Mouse (Mus musculus): ENCODE results near the gene Bicd2.
A peak's percentile ranks its signal among the peaks of the same experiment; 100 is the strongest.

Bicd2 gene

GRCm38 (mm10) chr13:49326246-49327206 lies 14.9 kb upstream of the Bicd2 start:
- DNase-seq (ENCODE audit: low spot score): no peak

GRCm38 (mm10) chr13:49328101-49328500 lies 13.3 kb upstream of the Bicd2 start:
- no peak for DNase-seq (ENCODE audit: low spot score)

- DNase-seq (ENCODE audit: low spot score): no peak
Measured at GRCm38 (mm10) chr13:49333250-49333649, 8.1 kb upstream of the Bicd2 start.

GRCm38 (mm10) chr13:49335077-49335982 lies 6.1 kb upstream of the Bicd2 start:
- DNase-seq (ENCODE audit: low spot score): no peak

GRCm38 (mm10) chr13:49338893-49339546 lies 2.4 kb upstream of the Bicd2 start:
- DNase-seq (ENCODE audit: low spot score): peak; percentile 51

- no peak for DNase-seq (ENCODE audit: low spot score)
Measured at GRCm38 (mm10) chr13:49341831-49342722, 692 bp downstream of the Bicd2 start.

GRCm38 (mm10) chr13:49342723-49343100 lies 1.3 kb downstream of the Bicd2 start:
- DNase-seq (ENCODE audit: low spot score): no peak

- DNase-seq (ENCODE audit: low spot score): no peak
Measured at GRCm38 (mm10) chr13:49344567-49344966, 3.2 kb downstream of the Bicd2 start.

GRCm38 (mm10) chr13:49345476-49345875 lies 4.1 kb downstream of the Bicd2 start:
- DNase-seq (ENCODE audit: low spot score): peak; percentile 34

GRCm38 (mm10) chr13:49348522-49348921 lies 7.1 kb downstream of the Bicd2 start:
- DNase-seq (ENCODE audit: low spot score): no peak

GRCm38 (mm10) chr13:49349335-49349734 lies 8.0 kb downstream of the Bicd2 start:
- no peak for DNase-seq (ENCODE audit: low spot score)

- DNase-seq (ENCODE audit: low spot score): no peak
Measured at GRCm38 (mm10) chr13:49349836-49350505, 8.6 kb downstream of the Bicd2 start.

- no peak for DNase-seq (ENCODE audit: low spot score)
Measured at GRCm38 (mm10) chr13:49352581-49353159, 11.3 kb downstream of the Bicd2 start.

GRCm38 (mm10) chr13:49353422-49353821 lies 12.0 kb downstream of the Bicd2 start:
- DNase-seq (ENCODE audit: low spot score): no peak

- no peak for DNase-seq (ENCODE audit: low spot score)
Measured at GRCm38 (mm10) chr13:49353991-49354507, 12.7 kb downstream of the Bicd2 start.

GRCm38 (mm10) chr13:49355461-49356061 lies 14.2 kb downstream of the Bicd2 start:
- DNase-seq (ENCODE audit: low spot score): no peak

- no peak for DNase-seq (ENCODE audit: low spot score)
Measured at GRCm38 (mm10) chr13:49356090-49356489, 14.7 kb downstream of the Bicd2 start.

- DNase-seq (ENCODE audit: low spot score): no peak
Measured at GRCm38 (mm10) chr13:49357367-49358026, 16.1 kb downstream of the Bicd2 start.

GRCm38 (mm10) chr13:49358184-49358583 lies 16.8 kb downstream of the Bicd2 start:
- no peak for DNase-seq (ENCODE audit: low spot score)
